ENCODE assay signal across 32 mouse cellular contexts in genomic region chr6:52524226-52524625, GRCm38 (mm10).
"Had no signal": no experiment of that assay in that cellular context is flagged by ENCODE, and none has a peak within 500 bp of the region (broad histone marks: within the 10 kb centered on the region; RNA-seq: fewer than 3 reads in every experiment).

No protein-coding gene starts in this region.

- H3K27me3 ChIP-seq: liver, embryonic 13.5 days; liver, embryonic 15.5 days; lung, embryonic 15.5 days; midbrain, embryonic 12.5 days; midbrain, embryonic 13.5 days; midbrain, embryonic 15.5 days; neural tube, embryonic 12.5 days had no signal

- H3K4me3 ChIP-seq: left cerebral cortex, adult 2 months; limb, embryonic 10.5 days; limb, embryonic 12.5 days; limb, embryonic 13.5 days; limb, embryonic 15.5 days; liver, embryonic 12.5 days; liver, embryonic 13.5 days; liver, embryonic 15.5 days; lung, embryonic 15.5 days; megakaryocyte, embryonic 14.5 days; midbrain, embryonic 10.5 days; midbrain, embryonic 12.5 days; midbrain, embryonic 13.5 days; midbrain, embryonic 15.5 days; myocyte; neural tube, embryonic 12.5 days had no signal

- H3K4me1 ChIP-seq: limb, embryonic 10.5 days; limb, embryonic 12.5 days; limb, embryonic 13.5 days; limb, embryonic 15.5 days; liver, embryonic 12.5 days; liver, embryonic 13.5 days; liver, embryonic 15.5 days; midbrain, embryonic 10.5 days; midbrain, embryonic 12.5 days; midbrain, embryonic 13.5 days; midbrain, embryonic 15.5 days; neural tube, embryonic 12.5 days had no signal

- H3K4me2 ChIP-seq: limb, embryonic 12.5 days; limb, embryonic 13.5 days; limb, embryonic 15.5 days; liver, embryonic 11.5 days; liver, embryonic 12.5 days; liver, embryonic 13.5 days; liver, embryonic 15.5 days; lung, embryonic 14.5 days; lung, embryonic 15.5 days; midbrain, embryonic 12.5 days; midbrain, embryonic 13.5 days; midbrain, embryonic 15.5 days; neural tube, embryonic 12.5 days had no signal

- ATAC-seq: liver, embryonic 12.5 days; liver, postnatal 0 days; lung, postnatal 0 days; midbrain, embryonic 13.5 days; midbrain, embryonic 15.5 days; midbrain, embryonic 16.5 days had no signal

- H3K9ac ChIP-seq: limb, embryonic 12.5 days; limb, embryonic 13.5 days; limb, embryonic 15.5 days; liver, embryonic 12.5 days; liver, embryonic 13.5 days; liver, embryonic 14.5 days; liver, embryonic 15.5 days; liver, postnatal 0 days; lung, embryonic 14.5 days; lung, embryonic 15.5 days; midbrain, embryonic 12.5 days; midbrain, embryonic 13.5 days; midbrain, embryonic 15.5 days; neural tube, embryonic 12.5 days had no signal

- DNase-seq: left cerebral cortex, postnatal 4 days; liver; liver, embryonic 13.5 days; liver, postnatal 0 days; lung, adult 18-20 months; lung, adult 2 months; lung, embryonic 14.5 days; lung, postnatal 10 days; lung, postnatal 14 days; lung, postnatal 36 days; lung, postnatal 4 days; midbrain, embryonic 14.5 days had no signal

- H3K36me3 ChIP-seq: limb, embryonic 10.5 days; limb, embryonic 12.5 days; limb, embryonic 13.5 days; limb, embryonic 15.5 days; liver, embryonic 12.5 days; liver, embryonic 13.5 days; liver, embryonic 15.5 days; lung, embryonic 15.5 days; midbrain, embryonic 10.5 days; midbrain, embryonic 12.5 days; midbrain, embryonic 13.5 days; midbrain, embryonic 15.5 days; neural tube, embryonic 12.5 days had no signal

- H3K27ac ChIP-seq: left cerebral cortex, adult 2 months; limb, embryonic 10.5 days; limb, embryonic 12.5 days; limb, embryonic 13.5 days; limb, embryonic 15.5 days; liver, embryonic 12.5 days; liver, embryonic 13.5 days; liver, embryonic 14.5 days; liver, embryonic 15.5 days; lung, embryonic 15.5 days; macrophage; midbrain, embryonic 10.5 days; midbrain, embryonic 12.5 days; midbrain, embryonic 13.5 days; midbrain, embryonic 15.5 days; neural tube, embryonic 12.5 days had no signal

- H3K9me3 ChIP-seq: limb, embryonic 10.5 days; limb, embryonic 12.5 days; limb, embryonic 13.5 days; limb, embryonic 15.5 days; liver, embryonic 12.5 days; liver, embryonic 13.5 days; liver, embryonic 15.5 days; lung, embryonic 15.5 days; midbrain, embryonic 10.5 days; midbrain, embryonic 12.5 days; midbrain, embryonic 13.5 days; midbrain, embryonic 15.5 days; neural tube, embryonic 12.5 days had no signal
